Mouse (Mus musculus): ENCODE results near the gene Vps8. TPM values are rescaled to one million over a fixed set of nuclear protein-coding genes. Genes with fewer than 3 reads are reported as not detected.

Gene Vps8
- total and polyA plus RNA-seq, 3 experiments: 13.6 to 17.6 (median 15.9) TPM

GRCm38 (mm10) chr16:21589110-21589509 lies 166.2 kb downstream of the Vps8 start:
- Histone ChIP-seq H3K4me2 (ENCODE audit: insufficient read depth, low read depth, poor library complexity, severe bottlenecking) (no peak overlapping the region), H3K79me2 (replicated peaks; ENCODE audit: control insufficient read depth, extremely low read depth, insufficient read depth, poor library complexity, severe bottlenecking) (no peaks in the 10 kb centered on the region), H3K9ac (ENCODE audit: insufficient read depth, low read depth) (no peak overlapping the region), H3K4me3 (replicated peaks in 1 of 3; ENCODE audit: low read depth in 2 of 3, low read length in 2 of 3, poor library complexity in 1 of 3) (no peak overlapping the region), H3K27me3 (replicated peaks) (no peaks in the 10 kb centered on the region), H3K9me3 (replicated peaks; ENCODE audit: low read length) (no peaks in the 10 kb centered on the region), H3K27ac (ENCODE audit: insufficient read depth, low read depth) (no peak overlapping the region), H3K4me1 (ENCODE audit: control insufficient read depth in 1 of 2, insufficient read depth in 2 of 2) (peaks cover 10 to 25% of the 10 kb centered on the region in 2 experiments), H3K36me3 (replicated peaks in 1 of 2; ENCODE audit: control insufficient read depth in 1 of 2, insufficient read depth in 1 of 2, low read length in 1 of 2) (peaks cover 0 to 8% of the 10 kb centered on the region in 2 experiments)
- in situ Hi-C loops (cut with MboI; ENCODE audit: low pct_ligation_motif_present, low pct_unique_long_range_greater_than_20kb, low sequenced_read_pairs): no loop called here
- DNase-seq (ENCODE audit: extremely low read depth): no peak
- TF ChIP-seq BHLHE40 (IDR thresholded peaks at IDR 0.05; ENCODE audit: low read depth, low read length) (no peak), KAT2A (IDR thresholded peaks at IDR 0.05; ENCODE audit: insufficient replicate concordance, low read length) (no peak), NELFE (IDR thresholded peaks at IDR 0.05; ENCODE audit: low read depth, low read length) (no peak), SMC3 (IDR thresholded peaks at IDR 0.05; ENCODE audit: low read depth, low read length) (no peak), MAZ (IDR thresholded peaks at IDR 0.05; ENCODE audit: low read depth, low read length) (no peak), USF1 (IDR thresholded peaks at IDR 0.05; ENCODE audit: low read depth, low read length) (no peak), TBP (conservative IDR thresholded peaks at IDR 0.05; ENCODE audit: low read depth, low read length) (no peak), JUND (conservative IDR thresholded peaks at IDR 0.05; ENCODE audit: low read depth, low read length) (no peak), TCF12 (IDR thresholded peaks at IDR 0.05; ENCODE audit: low read depth, low read length) (no peak), MAFK (IDR thresholded peaks at IDR 0.05; ENCODE audit: insufficient replicate concordance, low read length) (no peak), IRF4 (IDR thresholded peaks at IDR 0.05; ENCODE audit: low read depth, low read length) (no peak), ETS1 (conservative IDR thresholded peaks at IDR 0.05; ENCODE audit: low read depth, low read length) (no peak), ZMIZ1 (IDR thresholded peaks at IDR 0.05; ENCODE audit: low read depth, low read length) (no peak), RAD21 (IDR thresholded peaks at IDR 0.05; ENCODE audit: low read depth, low read length) (no peak)
- dilution Hi-C loops (cut with MboI; ENCODE audit: extremely low pct_ligation_motif_present, extremely low pct_unique_long_range_greater_than_20kb, low sequenced_read_pairs): no loop called here

DNA sequence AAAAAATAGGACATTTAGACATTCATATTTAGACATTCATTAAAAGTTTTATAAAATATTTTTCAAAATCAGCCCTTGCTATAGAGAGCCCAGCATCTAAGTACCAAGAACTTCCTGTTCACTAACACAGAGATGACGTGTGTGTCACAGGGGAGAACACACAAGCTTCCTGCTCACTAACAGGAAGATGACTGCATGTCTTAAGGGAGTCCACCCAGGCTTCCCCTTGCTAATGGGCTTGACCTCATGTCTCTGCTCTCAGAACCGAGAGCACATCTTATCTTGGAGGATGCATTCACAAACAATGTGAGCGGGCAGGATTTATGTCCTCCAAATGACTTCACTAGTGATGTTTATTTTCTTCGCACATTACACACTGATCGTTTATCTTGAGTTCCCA lies 167.9 kb downstream of the Vps8 start:
- Histone ChIP-seq H3K36me3 (replicated peaks in 1 of 2; ENCODE audit: control insufficient read depth in 1 of 2, insufficient read depth in 1 of 2, low read length in 1 of 2) (peaks cover 0 to 8% of the 10 kb centered on the region in 2 experiments), H3K27ac (ENCODE audit: insufficient read depth, low read depth) (no peak overlapping the region), H3K4me3 (replicated peaks in 1 of 3; ENCODE audit: low read depth in 2 of 3, low read length in 2 of 3, poor library complexity in 1 of 3) (no peak overlapping the region), H3K4me2 (ENCODE audit: insufficient read depth, low read depth, poor library complexity, severe bottlenecking) (no peak overlapping the region), H3K27me3 (replicated peaks) (no peaks in the 10 kb centered on the region), H3K9me3 (replicated peaks; ENCODE audit: low read length) (no peaks in the 10 kb centered on the region), H3K9ac (ENCODE audit: insufficient read depth, low read depth) (no peak overlapping the region), H3K4me1 (ENCODE audit: control insufficient read depth in 1 of 2, insufficient read depth in 2 of 2) (peaks cover 10 to 25% of the 10 kb centered on the region in 2 experiments), H3K79me2 (replicated peaks; ENCODE audit: control insufficient read depth, extremely low read depth, insufficient read depth, poor library complexity, severe bottlenecking) (no peaks in the 10 kb centered on the region)
- dilution Hi-C loops (cut with MboI; ENCODE audit: extremely low pct_ligation_motif_present, extremely low pct_unique_long_range_greater_than_20kb, low sequenced_read_pairs) (no loop called here), in situ Hi-C loops (cut with MboI; ENCODE audit: low pct_ligation_motif_present, low pct_unique_long_range_greater_than_20kb, low sequenced_read_pairs) (no loop called here)
- TF ChIP-seq HCFC1 (IDR thresholded peaks at IDR 0.05; ENCODE audit: low read depth, low read length) (0 out of 2 replicates have a peak, but pooled peaks have one; percentile 17), MAX (IDR thresholded peaks at IDR 0.05; ENCODE audit: low read length) (no peak), ETS1 (conservative IDR thresholded peaks at IDR 0.05; ENCODE audit: low read depth, low read length) (peak; percentile 66), ELF1 (IDR thresholded peaks at IDR 0.05; ENCODE audit: low read depth, low read length) (peak; percentile 78), JUN (IDR thresholded peaks at IDR 0.05; ENCODE audit: insufficient read depth, low read depth, low read length) (peak; percentile 44; the same call in 1 of the 2 replicates), MEF2A (IDR thresholded peaks at IDR 0.05; ENCODE audit: borderline replicate concordance, low read depth, low read length) (peak; percentile 25; the same call in 1 of the 2 replicates), POLR2AphosphoS2 (IDR thresholded peaks at IDR 0.05; ENCODE audit: low read depth, low read length) (no peak), JUND (conservative IDR thresholded peaks at IDR 0.05; ENCODE audit: low read depth, low read length) (peak; percentile 39; the same call in 1 of the 2 replicates)
- DNase-seq (ENCODE audit: extremely low read depth): peak; percentile 83

Measured in CH12.LX (cell line).